Mouse (Mus musculus) intestine, postnatal 0 days (tissue): ENCODE results near the gene Armh4. TPM values are rescaled to one million over a fixed set of nuclear protein-coding genes. Genes with fewer than 3 reads are reported as not detected.
A peak's percentile ranks its signal among the peaks of the same experiment; 100 is the strongest.

Experiments
- ATAC-seq: fragments of 200-750 bp; cut with Nextera tagmentation; 2 replicates; pipeline ENCODE4 v1.8.0; 2017; ENCODE audit warnings: mild to moderate bottlenecking, moderate TSS enrichment, moderate library complexity
- H3K27ac ChIP-seq: fragments of 300-500 bp; sonication (generic); 2 replicates; pipeline ENCODE4 v1.5.1; 2014; ENCODE audit warnings: mild to moderate bottlenecking, low read depth, low read length, moderate library complexity
- H3K27me3 ChIP-seq: fragments of 300-500 bp; sonication (generic); replicated peaks from 2 replicates; pipeline ENCODE4 v1.6.1; 2014; ENCODE audit warnings: low read length, mixed read lengths; ENCODE audit not compliant: control insufficient read depth, insufficient read depth
- H3K36me3 ChIP-seq: fragments of 300-500 bp; sonication (generic); 2 replicates; pipeline ENCODE4 v1.6.1; 2014; ENCODE audit warnings: mild to moderate bottlenecking, moderate library complexity; ENCODE audit not compliant: control insufficient read depth, insufficient read depth
- H3K4me1 ChIP-seq: fragments of 300-500 bp; sonication (generic); replicated peaks from 2 replicates; pipeline ENCODE4 v1.6.1; 2014; ENCODE audit warnings: antibody characterized with exemption, low read length, mixed read lengths; ENCODE audit not compliant: control insufficient read depth, insufficient read depth
- H3K4me2 ChIP-seq: fragments of 300-500 bp; sonication (generic); replicated peaks from 2 replicates; pipeline ENCODE4 v1.6.1; 2014; ENCODE audit warnings: low read depth, mild to moderate bottlenecking, moderate library complexity
- H3K4me3 ChIP-seq: fragments of 300-500 bp; sonication (generic); 2 replicates; pipeline ENCODE4 v1.5.1; 2014; ENCODE audit warnings: low read depth, low read length
- H3K9ac ChIP-seq: fragments of 300-500 bp; sonication (generic); 2 replicates; pipeline ENCODE4 v1.6.1; 2014; ENCODE audit warnings: mild to moderate bottlenecking, low read depth, low read length
- H3K9me3 ChIP-seq: fragments of 300-500 bp; sonication (generic); 2 replicates; pipeline ENCODE4 v1.6.1; 2016; ENCODE audit warnings: mixed run types; ENCODE audit not compliant: control insufficient read depth
- CTCF ChIP-seq: sonication (generic); IDR thresholded peaks from 2 replicates; pipeline ENCODE4 v1.5.1; 2016; ENCODE audit warnings: low read depth, mild to moderate bottlenecking, control low read depth, antibody characterized with exemption, moderate library complexity
- WGBS: fragments of 180-500 bp; shearing (Covaris S2); extraction: QIAGEN DNeasy Blood & Tissue Kit; methylation state at CpG from one replicate; pipeline ENCODE4 v1.1.7; 2014; 5-methylcytosine and 5-hydroxymethylcytosine counted together
- polyA plus RNA-seq: library from polyadenylated mRNA; unstranded; fragments of >200 nt; fragmentation: Nextera tagmentation; extraction: Ambion mirVana; gene quantifications from 2 replicates; pipeline ENCODE4 v1.2.1, GENCODE M21; 2015

Armh4 gene
- polyA plus RNA-seq, 1 experiment from 2014 or later: 6.2 TPM

- 66% methylated on average over 1 of the region's 1 CpGs for WGBS
- Histone ChIP-seq H3K27me3 (no peaks in the 10 kb centered on the region), H3K9ac (no peak overlapping the region), H3K4me1 (no peaks in the 10 kb centered on the region), H3K27ac (no peak overlapping the region), H3K36me3 (no peaks in the 10 kb centered on the region), H3K9me3 (no peaks in the 10 kb centered on the region), H3K4me3 (no peak overlapping the region), H3K4me2 (no peak overlapping the region)
- TF ChIP-seq CTCF: no peak
- ATAC-seq: no peak
Observed at GRCm38 (mm10) chr14:49771746-49772145, 11.4 kb downstream of the Armh4 start.

- H3K4me2 ChIP-seq: no peak overlapping the region
- no peaks in the 10 kb centered on the region for H3K36me3 ChIP-seq
- whole genome bisulfite sequencing: 83% methylated on average over 4 of the region's 4 CpGs
- no peaks in the 10 kb centered on the region for H3K27me3 ChIP-seq
- no peak overlapping the region for H3K9ac ChIP-seq
- no peaks in the 10 kb centered on the region for H3K4me1 ChIP-seq
- no peak for ATAC-seq
- no peak overlapping the region for H3K4me3 ChIP-seq
- no peak for TF ChIP-seq CTCF
- H3K27ac ChIP-seq: no peak overlapping the region
- no peaks in the 10 kb centered on the region for H3K9me3 ChIP-seq
Observed at GRCm38 (mm10) chr14:49766601-49767000, 16.6 kb downstream of the Armh4 start.

- no peak for ATAC-seq
- Histone ChIP-seq H3K4me3 (no peak overlapping the region), H3K9ac (no peak overlapping the region), H3K9me3 (no peaks in the 10 kb centered on the region), H3K27me3 (no peaks in the 10 kb centered on the region), H3K27ac (no peak overlapping the region), H3K4me1 (no peaks in the 10 kb centered on the region), H3K4me2 (no peak overlapping the region), H3K36me3 (no peaks in the 10 kb centered on the region)
- TF ChIP-seq CTCF: peak; percentile 40
- 84% methylated on average over 1 of the region's 1 CpGs for WGBS
Observed at GRCm38 (mm10) chr14:49755845-49756244, 27.3 kb downstream of the Armh4 start.

- no peak for TF ChIP-seq CTCF
- H3K9ac ChIP-seq: no peak overlapping the region
- H3K27me3 ChIP-seq: no peaks in the 10 kb centered on the region
- H3K4me2 ChIP-seq: no peak overlapping the region
- H3K4me3 ChIP-seq: no peak overlapping the region
- no peak for ATAC-seq
- H3K4me1 ChIP-seq: no peaks in the 10 kb centered on the region
- no peak overlapping the region for H3K27ac ChIP-seq
- no peaks in the 10 kb centered on the region for H3K36me3 ChIP-seq
- no peaks in the 10 kb centered on the region for H3K9me3 ChIP-seq
Observed at GRCm38 (mm10) chr14:49752614-49753013, 30.6 kb downstream of the Armh4 start.

GRCm38 (mm10) chr14:49745874-49746273, 37.3 kb downstream of the Armh4 start:
- no peaks in the 10 kb centered on the region for H3K27me3 ChIP-seq
- H3K36me3 ChIP-seq: no peaks in the 10 kb centered on the region
- no peak overlapping the region for H3K9ac ChIP-seq
- ATAC-seq: no peak
- no peaks in the 10 kb centered on the region for H3K9me3 ChIP-seq
- no peaks in the 10 kb centered on the region for H3K4me1 ChIP-seq
- TF ChIP-seq CTCF: no peak
- H3K4me2 ChIP-seq: no peak overlapping the region
- 89% methylated on average over 1 of the region's 1 CpGs for WGBS
- no peak overlapping the region for H3K4me3 ChIP-seq
- H3K27ac ChIP-seq: no peak overlapping the region

GRCm38 (mm10) chr14:49743946-49744526, 39.1 kb downstream of the Armh4 start:
- Histone ChIP-seq H3K27ac (no peak overlapping the region), H3K4me2 (no peak overlapping the region), H3K27me3 (no peaks in the 10 kb centered on the region), H3K9me3 (no peaks in the 10 kb centered on the region), H3K9ac (no peak overlapping the region), H3K4me1 (no peaks in the 10 kb centered on the region), H3K4me3 (no peak overlapping the region), H3K36me3 (no peaks in the 10 kb centered on the region)
- ATAC-seq: no peak
- TF ChIP-seq CTCF: no peak
- WGBS: 81% methylated on average over 6 of the region's 6 CpGs

- no peak overlapping the region for H3K4me2 ChIP-seq
- no peaks in the 10 kb centered on the region for H3K27me3 ChIP-seq
- ATAC-seq: no peak
- no peaks in the 10 kb centered on the region for H3K36me3 ChIP-seq
- 65% methylated on average over 7 of the region's 7 CpGs for WGBS
- peak; percentile 31 for TF ChIP-seq CTCF
- H3K4me3 ChIP-seq: no peak overlapping the region
- H3K9ac ChIP-seq: no peak overlapping the region
- no peaks in the 10 kb centered on the region for H3K4me1 ChIP-seq
- no peaks in the 10 kb centered on the region for H3K9me3 ChIP-seq
- no peak overlapping the region for H3K27ac ChIP-seq
Observed at GRCm38 (mm10) chr14:49739328-49739727, 43.9 kb downstream of the Armh4 start.
